Mouse (Mus musculus) G1E (cell line): Measurements from ENCODE around the gene Prr22.

ENCODE experiments used
- CTCF ChIP-seq: IDR thresholded peaks from 2 replicates; pipeline ENCODE4 v1.5.1; 2012; ENCODE audit warnings: low read depth, low read length, inconsistent platforms, mixed read lengths
- GATA1 ChIP-seq: IDR thresholded peaks from 2 replicates; pipeline ENCODE4 v1.6.1; 2012; ENCODE audit warnings: borderline replicate concordance, low read length, inconsistent platforms, mixed read lengths

GRCm38 (mm10) chr17:56766631-56767405 is 3.2 kb upstream of the Prr22 start:
- TF ChIP-seq CTCF (no peak), GATA1 (no peak)
